Mouse (Mus musculus) left cerebral cortex, adult 6 months (tissue): Measurements from ENCODE around the gene Esp24. TPM values are rescaled to one million over a fixed set of nuclear protein-coding genes. Genes with fewer than 3 reads are reported as not detected.

Source experiments
- long read RNA-seq, 2 experiments: library from polyadenylated mRNA; unstranded; transcript quantifications; one replicate each; pipeline ENCODE4 v2.0.0; 2019 to 2020
- polyA plus RNA-seq: library from polyadenylated mRNA; unstranded; fragments of <200 nt; fragmentation: Nextera tagmentation; gene quantifications from 2 replicates; pipeline ENCODE4 v1.2.3, GENCODE M21; 2021

Gene Esp24
- polyA plus RNA-seq = not detected in 2 replicates
- long read RNA-seq, experiment 1 = 0 reads
- long read RNA-seq, experiment 2 = 0 reads

GRCm38 (mm10) chr17:39036395-39036794, at the start of gene Esp24:
Gene Esp24, plus strand, starts transcription at chr17:39036695.

GRCm38 (mm10) chr17:39043241-39043640, 6.7 kb downstream of the Esp24 start, which contains the start of gene Gm21903:
Gene Gm21903, minus strand, starts transcription at chr17:39043341.

GRCm38 (mm10) chr17:39076937-39077336, 40.4 kb downstream of the Esp24 start, which contains the start of gene Esp23:
Gene Esp23, minus strand, starts transcription at chr17:39077037.

Other genes with a start within 250 kb of the Esp24 start
- gene Gm21903, start 6.6 kb downstream of the Esp24 start, polyA plus RNA-seq = not detected in 2 replicates
- gene Esp23, start 40.3 kb downstream of the Esp24 start, polyA plus RNA-seq = not detected in 2 replicates
- gene Esp22, start 58.6 kb downstream of the Esp24 start, polyA plus RNA-seq = not detected in 2 replicates